Mouse (Mus musculus) c-Kit-positive CD71-negative TER-119-negative erythroid progenitor cells, embryonic 14.5 days (primary cell): ENCODE measurements around the gene Mmp25.

Experiments used
- DNase-seq: peaks from one replicate; pipeline ENCODE4 v3.0.0-alpha.2; 2013; ENCODE audit warnings: low read depth

Mmp25 gene

GRCm38 (mm10) chr17:23664556-23665021 is 19.5 kb upstream of the Mmp25 start:
- no peak for DNase-seq

- no peak for DNase-seq
These were observed 16.4 kb upstream of the Mmp25 start for GRCm38 (mm10) chr17:23661526-23661925.

GRCm38 (mm10) chr17:23660876-23661200 is 15.8 kb upstream of the Mmp25 start:
- no peak for DNase-seq

GRCm38 (mm10) chr17:23660117-23660875 is 15.2 kb upstream of the Mmp25 start, which contains the start of gene Bicdl2:
Bicdl2 (plus strand) TSS chr17:23660506.
- no peak for DNase-seq

GRCm38 (mm10) chr17:23658450-23658849 is 13.4 kb upstream of the Mmp25 start:
- DNase-seq: no peak

GRCm38 (mm10) chr17:23654410-23654809 is 9.3 kb upstream of the Mmp25 start:
- no peak for DNase-seq

- no peak for DNase-seq
These were observed 8.9 kb upstream of the Mmp25 start for GRCm38 (mm10) chr17:23654001-23654400.

- no peak for DNase-seq
These were observed 8.2 kb upstream of the Mmp25 start for GRCm38 (mm10) chr17:23653324-23653723.

GRCm38 (mm10) chr17:23651363-23651762 is 6.3 kb upstream of the Mmp25 start:
- DNase-seq: no peak

GRCm38 (mm10) chr17:23645894-23646293 is 817 bp upstream of the Mmp25 start:
- DNase-seq: no peak

- no peak for DNase-seq
These were observed 13.8 kb downstream of the Mmp25 start for GRCm38 (mm10) chr17:23631241-23631640.

GRCm38 (mm10) chr17:23630195-23631020 is 14.7 kb downstream of the Mmp25 start:
- DNase-seq: peak; percentile 52

- no peak for DNase-seq
These were observed 17.3 kb downstream of the Mmp25 start for GRCm38 (mm10) chr17:23627813-23628212.

GRCm38 (mm10) chr17:23620351-23620750 is 24.7 kb downstream of the Mmp25 start:
- DNase-seq: no peak

- no peak for DNase-seq
These were observed 28.0 kb downstream of the Mmp25 start for GRCm38 (mm10) chr17:23617087-23617486.

- DNase-seq: peak; percentile 47
These were observed 34.7 kb downstream of the Mmp25 start for GRCm38 (mm10) chr17:23610361-23610800.

GRCm38 (mm10) chr17:23609612-23610011 is 35.5 kb downstream of the Mmp25 start:
- DNase-seq: no peak

GRCm38 (mm10) chr17:23605220-23605619 is 39.9 kb downstream of the Mmp25 start:
- DNase-seq: no peak

- DNase-seq: no peak
These were observed 40.7 kb downstream of the Mmp25 start for GRCm38 (mm10) chr17:23604394-23604793.

- no peak for DNase-seq
These were observed 41.5 kb downstream of the Mmp25 start for GRCm38 (mm10) chr17:23603542-23603941.

GRCm38 (mm10) chr17:23603077-23603476 is 42.0 kb downstream of the Mmp25 start:
- DNase-seq: no peak

GRCm38 (mm10) chr17:23601836-23602585 is 43.1 kb downstream of the Mmp25 start:
- DNase-seq: no peak
